Comparison of ENCODE assay signal across 8 mouse cellular contexts in genomic region chr10:128547361-128548032, GRCm38 (mm10). TPM values are rescaled to one million over a fixed set of nuclear protein-coding genes. Genes with fewer than 3 reads are reported as not detected.
DNase-seq lines count a peak whose midpoint lies in the region; ATAC-seq and TF ChIP-seq lines count a peak whose summit lies in the region.

Gene Zc3h10, minus strand, starts transcription at chr10:128547774.

- H3K4me1 ChIP-seq in forebrain, embryonic 14.5 days (ENCODE audit: control insufficient read depth, insufficient read depth, low read length) = peaks cover 7% of the 10 kb centered on the region; the same call in 1 of the 2 replicates
- H3K4me1 ChIP-seq in lung, adult 2 months (ENCODE audit: control insufficient read depth, insufficient read depth, low read length) = peaks cover 2% of the 10 kb centered on the region

- H3K9ac ChIP-seq in forebrain, embryonic 14.5 days (ENCODE audit: low read length) = peak within 1 kb of the TSS; percentile 92

- WGBS in forebrain, embryonic 14.5 days = under 1% methylated on average over 47 of the region's 50 CpGs
- under 1% methylated on average over 48 of the region's 50 CpGs for WGBS in lung, adult 2 months

- intact Hi-C loops in heart, postnatal 14 days (cut with DNase I) = loop anchor here (5.0 kb wide), 1 partner anchor 65 kb away; no protein-coding TSS in a partner anchor

- H3K4me3 ChIP-seq in forebrain, embryonic 14.5 days (ENCODE audit: low read depth, low read length) = peak within 1 kb of the TSS; percentile 63
- peak within 1 kb of the TSS; percentile 86 for H3K4me3 ChIP-seq in lung, adult 2 months (replicated peaks; ENCODE audit: extremely low read depth, low read depth, low read length)

- no peaks in the 10 kb centered on the region for H3K27me3 ChIP-seq in forebrain, embryonic 14.5 days (replicated peaks; ENCODE audit: control insufficient read depth, insufficient read depth, low read length)

- peak within 1 kb of the TSS; percentile 87 for H3K4me2 ChIP-seq in forebrain, embryonic 14.5 days (ENCODE audit: low read length)

- DNase-seq in ES-CJ7 (ENCODE audit: low read depth, low spot score) = peak; percentile 99
- peak; percentile 92 for DNase-seq in cerebellum, adult 11 months
- DNase-seq in forebrain, embryonic 14.5 days (ENCODE audit: low spot score) = peak; percentile 99
- DNase-seq in heart, postnatal 14 days = peak; percentile 89 to 91
- peak; percentile 96 to 98 for DNase-seq in layer of hippocampus, adult 18-20 months (ENCODE audit: low spot score in 2 of 2)
- peak; percentile 89 for DNase-seq in lung, adult 2 months
- peak; percentile 93 to 97 for DNase-seq in thymus, adult 18-20 months

- peak; percentile 57 for TF ChIP-seq POLR2A in lung, adult 2 months (IDR thresholded peaks at IDR 0.05; ENCODE audit: borderline replicate concordance, extremely low read depth, low read depth, low read length)

- H3K9me3 ChIP-seq in forebrain, embryonic 14.5 days (replicated peaks; ENCODE audit: control insufficient read depth, low read length) = no peaks in the 10 kb centered on the region

- TF ChIP-seq CTCF in lung, adult 2 months (IDR thresholded peaks at IDR 0.05; ENCODE audit: insufficient read depth, low read length) = no peak; the same call in 1 of the 2 replicates

- ATAC-seq in forebrain, embryonic 14.5 days = peak; percentile 93
- peak; percentile 81 for ATAC-seq in neutrophil, adult 5-6 weeks (ENCODE audit: extremely low read depth, insufficient number of reproducible peaks, low FRiP score, poor library complexity, severe bottlenecking)

- H3K36me3 ChIP-seq in forebrain, embryonic 14.5 days (ENCODE audit: control insufficient read depth, insufficient read depth, low read length) = peaks cover 34% of the 10 kb centered on the region

- H3K27ac ChIP-seq in forebrain, embryonic 14.5 days (ENCODE audit: low read depth, low read length) = peak within 1 kb of the TSS; percentile 97

RNA-seq across cellular contexts. Expression of gene Zc3h10, which starts in this region (rescaled TPM):
- polyA plus RNA-seq in forebrain, embryonic 14.5 days (2014; fragmentation: Nextera tagmentation; extraction: Ambion mirVana) = 16.2 and 18.2 TPM in 2 replicates
- 1 to 10 TPM; 7.0 to 8.4 TPM for total RNA-seq in heart, postnatal 14 days (2021)
- total RNA-seq in layer of hippocampus, adult 18-20 months (2021) = 10 to 100 TPM; 13.6 to 15.6 TPM
- 13.2 and 15.1 TPM in 2 replicates for polyA plus RNA-seq in lung, adult 2 months (2012; rRNA removed)
- 36.2 and 37.9 TPM in 2 replicates for total RNA-seq in neutrophil, adult 5-6 weeks (2017)

Comparison
In these comparisons a context has a peak if more than half of its experiments do, and no peak if none do; other contexts are left out.
1. Peak in every context shown above with its lines: DNase-seq, ATAC-seq, H3K4me3 ChIP-seq and H3K27ac ChIP-seq.